Mouse (Mus musculus) brown adipose tissue, adult 24 weeks (tissue): ENCODE results near the gene Prkd1. TPM values are rescaled to one million over a fixed set of nuclear protein-coding genes. Genes with fewer than 3 reads are reported as not detected.

ENCODE experiments used
- H3K27ac ChIP-seq: fragments of 200-500 bp; replicated peaks from 2 replicates; pipeline ENCODE4 v1.5.1; 2012; ENCODE audit warnings: low read depth, mild to moderate bottlenecking, low read length
- H3K4me1 ChIP-seq: fragments of 200-500 bp; 2 replicates; pipeline ENCODE4 v1.6.1; 2012; ENCODE audit warnings: low read length, mixed read lengths; ENCODE audit not compliant: control insufficient read depth, insufficient read depth, insufficient read length
- H3K4me3 ChIP-seq: fragments of 200-500 bp; 2 replicates; pipeline ENCODE4 v1.5.1; 2012; ENCODE audit warnings: low read depth, mild to moderate bottlenecking, low read length, moderate library complexity; ENCODE audit not compliant: insufficient read depth
- polyA plus RNA-seq: library from polyadenylated mRNA; stranded (reverse); fragments of >200 nt; gene quantifications from 2 replicates; pipeline ENCODE4 v1.2.4, GENCODE M21; 2012; ENCODE audit not compliant: missing spikeins, insufficient read depth, insufficient read length

Prkd1 gene
- polyA plus RNA-seq, 1 experiment = 12.6 TPM

DNA sequence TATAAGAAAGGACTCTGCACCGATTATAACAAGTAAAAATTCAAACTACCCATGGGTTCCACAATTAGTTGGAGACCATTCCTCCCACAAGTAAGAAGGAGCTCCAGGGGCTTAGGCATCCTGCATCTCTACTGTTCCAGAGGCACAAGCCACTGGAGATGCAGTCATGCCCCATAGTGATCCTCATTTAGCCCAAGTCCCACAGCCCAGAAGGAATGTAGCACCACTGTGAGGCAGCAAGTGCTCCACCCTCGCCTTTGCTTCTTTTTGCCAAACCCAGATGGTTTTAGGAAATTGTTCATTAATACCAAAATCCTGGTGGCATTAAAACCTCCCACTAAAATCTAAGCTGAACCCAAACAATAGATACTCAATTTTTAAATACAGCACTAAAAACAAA is 111.1 kb downstream of the Prkd1 start:
- Histone ChIP-seq H3K4me3 (no peak overlapping the region), H3K27ac (no peak overlapping the region)

DNA sequence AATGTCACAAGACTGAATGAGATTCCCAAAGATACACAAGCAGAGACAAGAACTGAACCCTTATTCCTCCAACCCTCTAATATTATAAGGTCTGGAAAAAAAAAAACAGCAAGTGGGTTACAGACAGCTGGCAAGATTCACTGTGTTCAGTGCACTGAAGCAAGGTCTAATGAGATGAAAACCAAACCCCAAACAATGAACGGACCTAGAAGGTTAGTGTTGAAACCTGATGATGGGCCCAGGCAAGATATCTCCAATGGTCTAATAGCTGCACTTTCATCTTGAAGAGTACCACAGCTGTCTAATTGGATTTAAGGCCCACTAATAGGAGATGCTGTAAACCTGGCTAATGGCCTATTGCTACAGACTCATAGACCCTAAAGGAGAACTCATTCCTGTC is 111.9 kb downstream of the Prkd1 start:
- Histone ChIP-seq H3K27ac (no peak overlapping the region), H3K4me1 (no peaks in the 10 kb centered on the region), H3K4me3 (no peak overlapping the region)

More for the DNA sequence above, 111.1 kb downstream of the Prkd1 start:
- no peaks in the 10 kb centered on the region for H3K4me1 ChIP-seq

DNA sequence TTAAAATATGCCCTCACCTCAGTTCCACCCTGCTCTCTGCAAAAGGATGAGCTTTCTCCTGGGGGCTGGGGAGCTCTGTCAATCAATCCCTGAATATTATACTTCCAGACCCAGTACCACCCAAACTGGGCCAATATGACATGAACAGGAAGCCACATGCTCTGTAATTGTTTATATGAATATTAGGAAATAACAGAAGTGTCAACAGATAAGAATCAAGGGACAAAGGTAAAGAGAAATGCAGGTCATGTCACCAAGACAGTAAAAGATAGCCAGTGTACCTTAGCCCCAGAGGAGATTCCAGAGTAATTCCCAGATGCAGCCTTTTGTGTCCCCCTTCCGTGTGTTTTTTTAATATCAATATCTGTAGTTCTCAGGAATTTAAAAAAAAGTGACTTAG is 120.3 kb downstream of the Prkd1 start:
- H3K4me1 ChIP-seq = no peaks in the 10 kb centered on the region; the same call in none of the 2 replicates
- H3K4me3 ChIP-seq = no peak overlapping the region
- H3K27ac ChIP-seq = no peak overlapping the region; the same call in 1 of the 2 replicates

DNA sequence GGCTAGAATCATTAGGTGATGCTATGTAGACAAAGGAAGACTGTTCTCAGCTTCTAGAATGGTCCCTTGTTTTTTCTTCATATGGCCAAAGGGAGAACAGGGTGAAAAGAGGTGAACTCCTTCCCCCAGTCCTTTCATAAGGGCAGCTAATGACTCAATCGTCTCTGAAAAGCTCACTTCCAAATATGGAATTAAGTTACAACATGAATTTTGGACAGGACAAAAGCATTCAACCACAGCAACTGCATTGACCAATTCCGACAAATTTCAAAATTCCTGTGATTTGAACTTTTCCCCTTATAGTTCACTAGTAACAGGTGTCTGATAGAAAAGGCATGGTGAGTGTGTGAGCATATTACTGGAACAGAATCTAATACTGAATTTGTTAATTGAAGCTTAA is 124.8 kb downstream of the Prkd1 start:
- H3K4me3 ChIP-seq = no peak overlapping the region
- no peaks in the 10 kb centered on the region; the same call in 1 of the 2 replicates for H3K4me1 ChIP-seq
- H3K27ac ChIP-seq = peak overlapping the region; percentile 67

DNA sequence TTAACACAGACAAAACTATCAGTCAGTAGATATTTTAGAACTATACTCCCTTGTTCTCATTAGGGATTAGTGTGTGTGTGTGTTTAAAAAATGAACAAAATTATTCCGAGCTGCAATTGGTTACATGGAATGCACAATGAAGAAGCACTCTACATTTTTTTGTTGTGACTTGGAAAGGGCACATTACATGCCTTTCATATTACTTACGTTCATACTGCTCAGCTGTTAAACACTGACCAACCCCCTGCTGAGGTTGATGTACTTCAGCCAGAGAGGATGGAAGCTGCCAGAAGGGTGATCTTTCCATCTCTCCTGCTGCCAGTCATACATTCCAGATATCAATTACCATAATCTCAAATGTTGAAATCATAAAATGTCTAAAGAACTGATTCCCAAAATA is 134.4 kb downstream of the Prkd1 start:
- Histone ChIP-seq H3K4me1 (peaks cover 9% of the 10 kb centered on the region), H3K27ac (no peak overlapping the region), H3K4me3 (no peak overlapping the region)

DNA sequence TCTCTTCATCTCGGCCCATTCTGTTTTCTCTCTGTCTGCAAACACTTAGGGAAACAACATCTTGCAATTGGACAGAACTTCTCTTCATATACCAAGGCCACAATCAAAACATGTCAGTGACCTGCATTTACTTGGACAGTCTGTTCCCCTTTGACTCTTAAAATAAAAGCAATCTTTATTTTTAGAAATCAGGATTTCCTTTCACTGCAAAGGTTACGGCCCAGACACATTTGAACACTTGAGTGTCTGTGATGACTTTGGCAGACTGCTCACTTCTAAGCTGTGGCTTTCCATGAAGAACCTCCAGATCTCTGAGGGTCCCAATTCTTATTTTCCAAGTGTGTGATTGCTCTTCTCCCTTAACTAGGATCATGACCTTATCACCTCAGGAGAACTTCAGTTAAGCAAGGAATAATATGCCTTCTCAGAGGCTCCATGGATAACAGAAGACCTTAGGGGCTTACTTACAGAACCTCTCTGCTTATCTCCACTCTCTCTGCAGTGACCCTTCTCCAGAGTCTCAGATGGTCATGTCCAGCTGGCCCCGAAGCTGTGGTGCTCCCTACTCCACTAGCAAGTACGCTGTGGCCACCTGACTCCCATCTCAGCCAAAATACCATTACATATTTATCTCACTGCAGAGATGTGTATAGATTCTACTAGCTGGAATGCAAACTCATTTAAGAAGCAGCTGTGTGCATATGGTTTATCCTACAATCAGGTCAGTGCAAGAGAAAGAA is 137.2 kb downstream of the Prkd1 start:
- H3K4me3 ChIP-seq = no peak overlapping the region
- H3K4me1 ChIP-seq = peaks cover 9% of the 10 kb centered on the region
- H3K27ac ChIP-seq = peak overlapping the region; percentile 71

DNA sequence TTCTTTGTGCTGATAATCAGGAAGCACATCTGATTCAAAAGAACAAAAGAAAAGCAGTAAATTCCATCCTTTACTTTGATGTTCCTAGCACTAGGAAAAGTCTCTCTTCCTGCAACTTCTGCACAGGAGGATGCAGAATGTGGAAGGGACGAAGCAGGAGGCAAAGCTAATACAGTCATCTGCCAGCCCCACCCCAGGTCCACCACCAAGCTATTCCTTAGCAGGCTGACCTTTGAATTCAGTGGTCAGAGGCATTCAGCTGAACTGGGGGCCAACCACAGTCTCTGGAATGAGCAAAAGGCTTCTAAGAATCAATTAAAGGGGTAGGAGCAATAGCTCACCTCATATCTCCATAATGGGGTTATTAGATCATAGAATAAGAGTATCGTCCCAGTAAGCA is 140.1 kb downstream of the Prkd1 start:
- H3K4me1 ChIP-seq = peaks cover 9% of the 10 kb centered on the region
- H3K27ac ChIP-seq = no peak overlapping the region
- H3K4me3 ChIP-seq = no peak overlapping the region

DNA sequence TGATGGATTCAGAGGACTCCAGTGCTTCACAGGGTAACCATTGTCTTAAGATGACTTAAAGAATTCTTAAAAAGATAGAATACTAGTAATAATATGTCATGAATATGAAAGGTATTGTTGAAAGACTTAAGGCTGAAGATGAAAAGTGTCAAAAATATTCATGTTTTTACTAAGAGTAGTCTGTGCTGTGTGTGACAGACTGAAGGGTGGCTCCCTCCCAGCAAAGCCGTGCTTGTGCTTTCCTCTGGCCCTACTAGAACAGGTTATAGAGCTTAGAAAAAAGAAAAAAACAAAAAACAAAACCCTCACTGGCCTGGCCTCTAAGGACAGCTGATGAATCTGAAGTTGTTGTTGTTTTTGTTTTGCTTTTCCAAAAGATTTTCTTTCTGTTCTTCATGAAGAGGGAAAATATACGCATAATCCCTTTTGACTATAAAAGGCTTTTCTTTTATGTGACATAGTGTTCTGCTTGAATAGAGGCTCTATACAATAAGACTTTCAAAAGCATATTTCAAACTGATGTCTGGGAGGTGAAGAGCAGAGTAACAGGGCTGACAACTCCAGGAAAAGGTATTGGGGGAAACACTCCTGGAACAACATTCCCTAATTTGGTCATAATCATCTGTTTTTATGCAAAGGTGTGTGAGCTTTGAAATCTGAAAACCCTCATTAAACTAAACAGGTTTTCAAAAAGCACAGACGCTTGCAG is 148.9 kb downstream of the Prkd1 start:
- Histone ChIP-seq H3K27ac (no peak overlapping the region), H3K4me3 (no peak overlapping the region), H3K4me1 (no peaks in the 10 kb centered on the region)

DNA sequence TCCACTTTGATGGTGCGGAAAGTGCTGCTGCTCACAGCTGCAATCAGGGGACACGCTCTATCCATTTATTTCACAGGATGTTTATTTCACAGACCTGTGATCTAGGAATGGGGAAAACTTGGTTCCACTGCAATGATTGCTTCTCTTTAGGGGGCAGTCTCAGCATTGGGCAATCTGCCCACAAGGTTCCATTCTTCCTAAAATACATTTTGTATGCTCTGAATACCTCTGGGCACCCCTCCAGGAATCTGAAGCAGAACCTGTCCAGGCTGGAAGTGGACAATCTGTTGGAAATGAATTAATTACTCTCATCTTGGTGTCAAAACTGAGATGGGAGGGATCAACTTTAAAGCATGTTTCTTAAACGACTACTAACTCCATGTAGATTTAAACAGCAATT is 152.9 kb downstream of the Prkd1 start:
- no peaks in the 10 kb centered on the region for H3K4me1 ChIP-seq
- no peak overlapping the region for H3K4me3 ChIP-seq
- no peak overlapping the region for H3K27ac ChIP-seq

DNA sequence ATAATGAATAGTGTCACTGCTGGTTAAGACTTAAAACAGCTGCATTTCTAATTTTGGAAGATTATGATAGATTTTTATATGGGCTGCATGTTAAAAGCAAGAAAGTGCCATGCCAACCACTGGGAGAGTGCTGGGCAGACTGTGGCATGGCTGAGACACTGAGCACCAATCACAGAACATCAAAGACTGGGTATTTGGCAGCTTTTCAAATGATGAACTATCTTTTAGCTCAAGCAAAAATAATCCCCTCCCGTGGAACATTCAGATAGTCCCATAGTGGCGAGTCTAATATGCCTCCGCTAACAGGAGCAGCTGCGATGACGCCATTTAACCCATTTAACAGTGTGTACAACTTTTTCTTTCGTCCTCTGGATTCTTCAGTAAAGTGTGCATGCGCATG is 169.1 kb downstream of the Prkd1 start:
- no peaks in the 10 kb centered on the region for H3K4me1 ChIP-seq
- H3K27ac ChIP-seq = no peak overlapping the region
- no peak overlapping the region for H3K4me3 ChIP-seq

DNA sequence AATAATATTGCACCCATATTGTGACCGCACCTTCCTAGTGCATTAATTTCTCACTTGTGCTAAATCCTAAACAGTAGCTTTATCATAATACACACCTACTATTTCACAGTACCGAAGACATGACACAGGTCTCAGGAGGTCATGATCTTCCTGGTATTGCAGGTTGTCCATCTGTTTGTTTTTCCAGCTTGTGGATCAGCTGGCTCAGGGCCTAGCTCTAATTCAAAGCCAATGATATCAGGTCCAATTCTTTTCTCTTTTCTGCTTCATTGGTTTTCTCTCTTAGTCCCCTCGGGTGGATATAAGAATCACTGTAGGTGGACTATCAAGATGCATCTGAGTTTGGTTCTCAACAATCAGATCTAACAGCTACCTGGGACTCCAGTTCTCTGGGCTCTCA is 191.7 kb downstream of the Prkd1 start:
- Histone ChIP-seq H3K4me1 (no peaks in the 10 kb centered on the region), H3K27ac (no peak overlapping the region), H3K4me3 (no peak overlapping the region)

DNA sequence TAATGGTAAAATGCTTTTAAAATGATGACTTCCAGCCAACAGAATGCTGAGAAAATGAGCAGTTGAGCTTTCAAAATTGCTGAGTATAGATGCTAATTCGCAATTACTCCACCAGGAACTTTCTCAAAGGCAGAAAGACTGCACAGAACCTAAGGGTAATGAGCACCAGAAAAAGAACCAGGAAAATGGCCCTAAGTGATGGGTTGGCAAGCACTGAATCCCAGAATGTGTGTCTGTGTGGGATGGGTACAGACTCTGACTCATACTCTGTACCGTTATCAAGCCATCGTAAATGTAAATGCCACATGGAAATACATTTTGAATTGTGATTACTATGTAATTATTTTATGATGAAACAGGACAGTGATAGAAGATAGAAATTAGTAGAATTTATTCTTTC is 197.1 kb downstream of the Prkd1 start:
- Histone ChIP-seq H3K4me1 (no peaks in the 10 kb centered on the region), H3K27ac (no peak overlapping the region), H3K4me3 (no peak overlapping the region)

DNA sequence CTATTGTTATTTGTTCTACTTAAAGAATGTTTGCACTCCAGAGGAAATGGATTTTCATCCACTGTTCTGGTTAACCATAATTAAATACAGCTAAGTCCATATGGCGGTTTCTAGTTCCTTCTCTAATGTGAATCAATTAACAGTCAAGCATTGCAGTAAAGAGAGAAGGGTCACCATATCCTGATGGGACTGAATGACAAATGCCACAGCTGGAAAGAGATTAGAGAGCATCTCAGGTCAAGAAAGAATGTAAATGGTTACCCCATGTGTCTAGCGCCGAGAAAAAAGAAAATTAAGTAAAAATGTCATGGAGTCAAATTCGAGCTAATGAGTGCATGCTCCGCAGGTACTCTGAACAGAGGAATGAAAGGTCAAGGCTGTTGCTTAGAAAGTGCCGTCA is 212.2 kb downstream of the Prkd1 start:
- no peak overlapping the region for H3K4me3 ChIP-seq
- no peaks in the 10 kb centered on the region for H3K4me1 ChIP-seq
- H3K27ac ChIP-seq = no peak overlapping the region

DNA sequence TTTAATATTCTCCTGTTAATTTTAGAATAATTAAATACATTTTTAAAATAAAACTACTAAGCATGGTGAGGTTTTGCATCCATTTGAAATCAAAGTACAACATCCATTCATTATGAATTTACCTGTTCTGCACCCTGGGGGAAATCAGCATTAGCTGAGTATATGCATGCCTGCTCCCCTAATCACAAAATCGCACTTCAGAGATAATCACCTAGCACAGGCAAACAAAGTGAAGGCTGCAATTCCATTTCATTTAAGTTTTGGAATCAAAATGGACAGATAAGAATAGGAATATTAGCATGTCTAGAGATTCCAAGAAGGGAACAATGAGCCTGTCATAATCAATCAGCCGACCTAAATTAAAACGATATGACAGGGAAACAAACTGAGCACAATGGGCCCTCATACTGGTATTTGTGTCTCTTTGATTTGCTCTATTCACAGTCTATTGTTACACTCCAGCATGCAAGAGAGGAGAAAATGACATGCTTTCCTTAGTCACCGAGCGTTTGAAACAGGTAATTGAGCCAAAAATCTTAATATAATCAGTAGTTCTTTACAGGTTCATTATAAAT is 218.7 kb downstream of the Prkd1 start:
- H3K4me3 ChIP-seq = no peak overlapping the region
- no peak overlapping the region for H3K27ac ChIP-seq
- no peaks in the 10 kb centered on the region for H3K4me1 ChIP-seq

DNA sequence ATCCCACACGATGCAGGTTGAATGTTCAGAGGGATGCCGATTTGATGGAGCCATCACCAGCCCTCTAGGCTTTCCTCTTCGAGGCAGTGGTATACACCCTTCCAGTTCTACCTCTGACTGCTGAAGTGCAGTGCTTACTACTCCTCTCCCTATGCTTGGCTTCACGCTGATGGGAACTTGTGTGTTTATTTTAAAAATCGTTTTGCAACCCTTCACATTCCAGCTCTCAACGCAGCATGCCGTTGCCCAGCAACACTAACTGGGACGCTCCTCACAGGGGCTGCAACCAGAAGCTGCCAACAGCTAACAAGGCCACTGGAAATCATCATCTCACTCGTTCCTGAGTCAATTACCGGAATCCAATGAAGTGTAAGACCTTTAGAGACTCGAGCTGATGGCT is 296.5 kb downstream of the Prkd1 start:
- H3K4me1 ChIP-seq = no peaks in the 10 kb centered on the region
- no peak overlapping the region for H3K27ac ChIP-seq
- H3K4me3 ChIP-seq = no peak overlapping the region

DNA sequence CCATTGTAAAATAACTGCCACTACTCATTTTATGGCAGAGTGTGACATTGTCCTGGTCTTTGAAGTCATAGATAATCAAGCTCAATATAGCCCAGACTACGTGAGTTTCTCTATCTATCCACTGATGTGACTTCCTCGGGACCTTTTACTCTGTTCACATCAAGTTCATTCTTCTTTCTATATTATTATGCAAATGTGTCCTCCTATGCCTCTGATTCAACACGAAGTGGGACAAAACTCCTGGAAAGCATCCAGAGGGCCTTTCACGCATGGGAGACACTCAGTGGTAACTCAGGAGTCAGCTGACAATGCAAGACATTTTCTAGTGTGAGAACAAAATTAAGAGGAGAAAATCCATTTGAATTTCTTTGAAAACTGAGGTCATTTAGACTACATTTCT is 315.7 kb downstream of the Prkd1 start:
- Histone ChIP-seq H3K4me3 (no peak overlapping the region), H3K4me1 (no peaks in the 10 kb centered on the region), H3K27ac (no peak overlapping the region)
